Mouse (Mus musculus) adrenal gland, postnatal 25 days (tissue): ENCODE measurements around the gene Cfd. TPM values are rescaled to one million over a fixed set of nuclear protein-coding genes. Genes with fewer than 3 reads are reported as not detected.
"Not testable (repeated sequence)": the region's sequence is repeated elsewhere in the genome, so short reads cannot be mapped to it uniquely, and the experiment has no call there.

Experiments used
- DNase-seq: peaks from one replicate; pipeline ENCODE4 v3.0.0; 2021; ENCODE audit warnings: mixed read lengths
- total RNA-seq: library from RNA; stranded (reverse); gene quantifications from 2 replicates; pipeline ENCODE4 v1.2.3, GENCODE M21; 2021

Gene Cfd
- total RNA-seq, 1 experiment from 2014 or later: 469 TPM

- no peak for DNase-seq
Measured at GRCm38 (mm10) chr10:79861230-79862048, 29.2 kb upstream of the Cfd start.

GRCm38 (mm10) chr10:79862049-79862788, 28.4 kb upstream of the Cfd start:
- DNase-seq: no peak

GRCm38 (mm10) chr10:79862925-79863324, 27.7 kb upstream of the Cfd start:
- no peak for DNase-seq

GRCm38 (mm10) chr10:79864351-79865188, 26.1 kb upstream of the Cfd start:
- DNase-seq: no peak

- no peak for DNase-seq
Measured at GRCm38 (mm10) chr10:79865189-79865601, 25.5 kb upstream of the Cfd start.

GRCm38 (mm10) chr10:79865801-79866295, 24.8 kb upstream of the Cfd start:
- DNase-seq: no peak

GRCm38 (mm10) chr10:79866601-79867000, 24.1 kb upstream of the Cfd start:
- no peak for DNase-seq

- no peak for DNase-seq
Measured at GRCm38 (mm10) chr10:79871845-79872244, 18.8 kb upstream of the Cfd start.

- DNase-seq: no peak
Measured at GRCm38 (mm10) chr10:79872862-79873261, 17.8 kb upstream of the Cfd start.

GRCm38 (mm10) chr10:79873313-79873712, 17.3 kb upstream of the Cfd start:
- no peak for DNase-seq

- DNase-seq: no peak
Measured at GRCm38 (mm10) chr10:79873715-79874289, 16.9 kb upstream of the Cfd start.

GRCm38 (mm10) chr10:79874290-79874862, 16.3 kb upstream of the Cfd start, which contains the start of the genes Prtn3 and Plppr3:
Gene Prtn3, plus strand, starts transcription at chr10:79874476.
Gene Plppr3, minus strand, starts transcription at chr10:79874634.
- DNase-seq: no peak

- no peak for DNase-seq
Measured at GRCm38 (mm10) chr10:79877174-79877573, 13.5 kb upstream of the Cfd start.

- DNase-seq: no peak
Measured at GRCm38 (mm10) chr10:79877757-79878156, 12.9 kb upstream of the Cfd start.

- DNase-seq: no peak
Measured at GRCm38 (mm10) chr10:79879527-79879926, 11.1 kb upstream of the Cfd start.

- no peak for DNase-seq
Measured at GRCm38 (mm10) chr10:79880721-79881120, 9.9 kb upstream of the Cfd start.

- DNase-seq: no peak
Measured at GRCm38 (mm10) chr10:79881981-79882380, 8.7 kb upstream of the Cfd start.

- DNase-seq: peak; percentile 83
Measured at GRCm38 (mm10) chr10:79883297-79884084, 7.2 kb upstream of the Cfd start.

GRCm38 (mm10) chr10:79884446-79884845, 6.2 kb upstream of the Cfd start:
- peak; percentile 85 for DNase-seq

GRCm38 (mm10) chr10:79884938-79885337, 5.7 kb upstream of the Cfd start:
- DNase-seq: not testable (repeated sequence)

GRCm38 (mm10) chr10:79886054-79886453, 4.6 kb upstream of the Cfd start, which contains the start of gene Elane:
Gene Elane, plus strand, starts transcription at chr10:79886247.
- no peak for DNase-seq
